Mouse (Mus musculus) embryonic facial prominence, embryonic 14.5 days (tissue): ENCODE data around the gene Cd302. TPM values are rescaled to one million over a fixed set of nuclear protein-coding genes. Genes with fewer than 3 reads are reported as not detected.

Source experiments
- ATAC-seq: fragments of 200-750 bp; cut with Nextera tagmentation; 2 replicates; pipeline ENCODE4 v1.8.0; 2017; ENCODE audit warnings: low read depth, moderate number of reproducible peaks, moderate TSS enrichment
- DNase-seq: peaks from one replicate; pipeline ENCODE4 v3.0.0-alpha.2; 2015; ENCODE audit warnings: low spot score
- H3K27ac ChIP-seq: fragments of 300-500 bp; sonication (generic); replicated peaks from 2 replicates; pipeline ENCODE4 v1.5.1; 2014; ENCODE audit warnings: low read depth, mild to moderate bottlenecking, low read length, moderate library complexity
- H3K27me3 ChIP-seq: fragments of 300-500 bp; sonication (generic); replicated peaks from 2 replicates; pipeline ENCODE4 v1.6.1; 2014; ENCODE audit warnings: low read length; ENCODE audit not compliant: control insufficient read depth, insufficient read depth
- H3K36me3 ChIP-seq: fragments of 300-500 bp; sonication (generic); 2 replicates; pipeline ENCODE4 v1.6.1; 2014; ENCODE audit warnings: low read length, mixed read lengths; ENCODE audit not compliant: control insufficient read depth, insufficient read depth
- H3K4me1 ChIP-seq: fragments of 300-500 bp; sonication (generic); 2 replicates; pipeline ENCODE4 v1.6.1; 2014; ENCODE audit warnings: antibody characterized with exemption, low read length; ENCODE audit not compliant: control insufficient read depth, insufficient read depth
- H3K4me2 ChIP-seq: fragments of 300-500 bp; sonication (generic); 2 replicates; pipeline ENCODE4 v1.6.1; 2014; ENCODE audit warnings: low read depth, mild to moderate bottlenecking, low read length, moderate library complexity, mixed read lengths
- H3K4me3 ChIP-seq: fragments of 300-500 bp; sonication (generic); 2 replicates; pipeline ENCODE4 v1.5.1; 2014; ENCODE audit warnings: low read depth, mild to moderate bottlenecking, low read length
- H3K9ac ChIP-seq: fragments of 300-500 bp; sonication (generic); 2 replicates; pipeline ENCODE4 v1.6.1; 2014; ENCODE audit warnings: low read depth, mild to moderate bottlenecking, low read length, moderate library complexity, mixed read lengths
- H3K9me3 ChIP-seq: fragments of 300-500 bp; sonication (generic); 2 replicates; pipeline ENCODE4 v1.6.1; 2016; ENCODE audit warnings: low read length; ENCODE audit not compliant: control insufficient read depth
- WGBS: fragments of 180-500 bp; shearing (Covaris S2); extraction: QIAGEN DNeasy Blood & Tissue Kit; methylation state at CpG from one replicate; pipeline ENCODE4 v1.1.7; 2014; 5-methylcytosine and 5-hydroxymethylcytosine counted together
- polyA plus RNA-seq: library from polyadenylated mRNA; unstranded; fragments of >200 nt; fragmentation: Nextera tagmentation; extraction: Ambion mirVana; gene quantifications from 2 replicates; pipeline ENCODE4 v1.2.1, GENCODE M21; 2014

Cd302 gene
- polyA plus RNA-seq, 1 experiment from 2014 or later: 55.2 TPM

GRCm38 (mm10) chr2:60291381-60291780 is 7.1 kb upstream of the Cd302 start:
- H3K4me3 ChIP-seq: no peak overlapping the region
- no peaks in the 10 kb centered on the region for H3K27me3 ChIP-seq
- ATAC-seq (no peak), DNase-seq (no peak)
- H3K9me3 ChIP-seq: 0 out of 2 replicates have a peak, but pooled peaks cover 6% of the 10 kb centered on the region
- H3K36me3 ChIP-seq: no peaks in the 10 kb centered on the region
- H3K9ac ChIP-seq: no peak overlapping the region
- no peaks in the 10 kb centered on the region for H3K4me1 ChIP-seq
- 78% methylated on average over 4 of the region's 4 CpGs for WGBS
- H3K4me2 ChIP-seq: no peak overlapping the region
- no peak overlapping the region for H3K27ac ChIP-seq

- Histone ChIP-seq H3K27me3 (no peaks in the 10 kb centered on the region), H3K27ac (no peak overlapping the region), H3K4me3 (no peak overlapping the region), H3K9me3 (no peaks in the 10 kb centered on the region), H3K36me3 (no peaks in the 10 kb centered on the region), H3K4me2 (no peak overlapping the region), H3K9ac (no peak overlapping the region), H3K4me1 (no peaks in the 10 kb centered on the region)
- WGBS: 77% methylated on average over 1 of the region's 1 CpGs
- DNase-seq (no peak), ATAC-seq (no peak)
These were observed 5.2 kb upstream of the Cd302 start for GRCm38 (mm10) chr2:60289451-60289850.

GRCm38 (mm10) chr2:60288606-60289005 is 4.3 kb upstream of the Cd302 start:
- 81% methylated on average over 4 of the region's 4 CpGs for WGBS
- Histone ChIP-seq H3K9me3 (no peaks in the 10 kb centered on the region), H3K4me1 (no peaks in the 10 kb centered on the region), H3K27me3 (no peaks in the 10 kb centered on the region), H3K36me3 (no peaks in the 10 kb centered on the region), H3K27ac (no peak overlapping the region), H3K9ac (no peak overlapping the region), H3K4me2 (no peak overlapping the region), H3K4me3 (no peak overlapping the region)
- DNase-seq (no peak), ATAC-seq (no peak)

- DNase-seq (no peak), ATAC-seq (no peak)
- no peaks in the 10 kb centered on the region for H3K36me3 ChIP-seq
- H3K4me3 ChIP-seq: no peak overlapping the region
- H3K9ac ChIP-seq: no peak overlapping the region
- no peak overlapping the region for H3K4me2 ChIP-seq
- H3K27ac ChIP-seq: no peak overlapping the region
- WGBS: 91% methylated on average over 8 of the region's 8 CpGs
- peaks cover 7% of the 10 kb centered on the region for H3K4me1 ChIP-seq
- no peaks in the 10 kb centered on the region for H3K27me3 ChIP-seq
- H3K9me3 ChIP-seq: no peaks in the 10 kb centered on the region
These were observed 874 bp upstream of the Cd302 start for GRCm38 (mm10) chr2:60285107-60285617.

- Histone ChIP-seq H3K27me3 (no peaks in the 10 kb centered on the region), H3K27ac (peak overlapping the region; percentile 61), H3K9ac (peak overlapping the region; percentile 72), H3K4me2 (peak overlapping the region; percentile 97), H3K36me3 (no peaks in the 10 kb centered on the region), H3K4me3 (peak overlapping the region; percentile 57), H3K4me1 (peaks cover 7% of the 10 kb centered on the region), H3K9me3 (no peaks in the 10 kb centered on the region)
- ATAC-seq: peak; percentile 89
- DNase-seq: peak; percentile 82
- WGBS: under 1% methylated on average over 29 of the region's 42 CpGs
These were observed 379 bp downstream of the Cd302 start for GRCm38 (mm10) chr2:60283751-60284466.

- peak; percentile 50 for DNase-seq
- H3K36me3 ChIP-seq: no peaks in the 10 kb centered on the region
- peak overlapping the region; percentile 97 for H3K4me2 ChIP-seq
- ATAC-seq: 0 out of 2 replicates have a peak, but pooled peaks have one; percentile 4
- no peaks in the 10 kb centered on the region for H3K27me3 ChIP-seq
- 3% methylated on average over 9 of the region's 9 CpGs for WGBS
- H3K27ac ChIP-seq: peak overlapping the region; percentile 61
- H3K4me3 ChIP-seq: peak overlapping the region; percentile 57
- H3K9ac ChIP-seq: peak overlapping the region; percentile 72
- H3K9me3 ChIP-seq: no peaks in the 10 kb centered on the region
- H3K4me1 ChIP-seq: peaks cover 7% of the 10 kb centered on the region
These were observed 1.0 kb downstream of the Cd302 start for GRCm38 (mm10) chr2:60283208-60283750.

- H3K9me3 ChIP-seq: no peaks in the 10 kb centered on the region
- H3K36me3 ChIP-seq: no peaks in the 10 kb centered on the region
- H3K27ac ChIP-seq: no peak overlapping the region
- no peaks in the 10 kb centered on the region for H3K27me3 ChIP-seq
- DNase-seq (no peak), ATAC-seq (no peak)
- H3K9ac ChIP-seq: peak overlapping the region; percentile 72
- H3K4me1 ChIP-seq: peaks cover 7% of the 10 kb centered on the region
- 67% methylated on average over 4 of the region's 4 CpGs for WGBS
- peak overlapping the region; percentile 57; the same call in 1 of the 2 replicates for H3K4me3 ChIP-seq
- H3K4me2 ChIP-seq: peak overlapping the region; percentile 97
These were observed 1.7 kb downstream of the Cd302 start for GRCm38 (mm10) chr2:60282625-60283024.

GRCm38 (mm10) chr2:60278627-60279026 is 5.7 kb downstream of the Cd302 start:
- DNase-seq: no peak
- H3K4me3 ChIP-seq: no peak overlapping the region
- no peak overlapping the region for H3K27ac ChIP-seq
- H3K9me3 ChIP-seq: no peaks in the 10 kb centered on the region
- H3K4me1 ChIP-seq: peaks cover 7% of the 10 kb centered on the region
- no peak for ATAC-seq
- H3K27me3 ChIP-seq: no peaks in the 10 kb centered on the region
- 0 out of 2 replicates have a peak, but pooled peaks cover 4% of the 10 kb centered on the region for H3K36me3 ChIP-seq
- H3K4me2 ChIP-seq: no peak overlapping the region
- WGBS: 91% methylated on average over 4 of the region's 4 CpGs
- H3K9ac ChIP-seq: no peak overlapping the region
